Comparison of ENCODE assay signal across 8 mouse cellular contexts in genomic region chr13:113734134-113734794, GRCm38 (mm10).
DNase-seq lines count a peak whose midpoint lies in the region; ATAC-seq lines count a peak whose summit lies in the region.

No protein-coding gene starts in this region.

- H3K4me2 ChIP-seq in heart, embryonic 15.5 days, result no peak overlapping the region
- no peak overlapping the region for H3K4me2 ChIP-seq in hindbrain, embryonic 11.5 days (replicated peaks; ENCODE audit: low read depth, low read length)
- no peak overlapping the region for H3K4me2 ChIP-seq in limb, embryonic 15.5 days

- H3K4me1 ChIP-seq in heart, embryonic 15.5 days (replicated peaks), result no peaks in the 10 kb centered on the region; the same call in 1 of the 2 replicates
- H3K4me1 ChIP-seq in hindbrain, embryonic 11.5 days (replicated peaks; ENCODE audit: control insufficient read depth, insufficient read depth, low read length), result no peaks in the 10 kb centered on the region; the same call in 1 of the 2 replicates
- H3K4me1 ChIP-seq in limb, embryonic 15.5 days, result peaks cover 6% of the 10 kb centered on the region

- no peak overlapping the region for H3K4me3 ChIP-seq in heart, embryonic 15.5 days
- no peak overlapping the region for H3K4me3 ChIP-seq in hindbrain, embryonic 11.5 days (ENCODE audit: low read depth, low read length)
- no peak overlapping the region for H3K4me3 ChIP-seq in limb, embryonic 15.5 days

- peak overlapping the region; percentile 15 for H3K27ac ChIP-seq in heart, embryonic 15.5 days
- H3K27ac ChIP-seq in hindbrain, embryonic 11.5 days (ENCODE audit: low read depth, low read length), result peak overlapping the region; percentile 67
- H3K27ac ChIP-seq in limb, embryonic 15.5 days, result 0 out of 2 replicates have a peak overlapping the region, but pooled peaks have one; percentile 22

- no peaks in the 10 kb centered on the region for H3K36me3 ChIP-seq in heart, embryonic 15.5 days
- H3K36me3 ChIP-seq in hindbrain, embryonic 11.5 days (ENCODE audit: control insufficient read depth, insufficient read depth, low read length), result no peaks in the 10 kb centered on the region
- H3K36me3 ChIP-seq in limb, embryonic 15.5 days, result no peaks in the 10 kb centered on the region

- H3K9ac ChIP-seq in heart, embryonic 15.5 days, result no peak overlapping the region
- H3K9ac ChIP-seq in hindbrain, embryonic 11.5 days (ENCODE audit: low read depth, low read length), result no peak overlapping the region
- no peak overlapping the region for H3K9ac ChIP-seq in limb, embryonic 15.5 days

- no peak for ATAC-seq in heart, embryonic 15.5 days (replicated peaks; ENCODE audit: insufficient number of reproducible peaks, insufficient read depth, low FRiP score, low read depth)
- peak; percentile 95 for ATAC-seq in hindbrain, embryonic 11.5 days (ENCODE audit: low FRiP score)
- no peak for ATAC-seq in limb, embryonic 15.5 days (ENCODE audit: insufficient number of reproducible peaks, low FRiP score, low TSS enrichment, low read depth)
- no peak for ATAC-seq in monocyte, adult 5-6 weeks (replicated peaks; ENCODE audit: insufficient number of reproducible peaks, low FRiP score, low TSS enrichment, poor library complexity, severe bottlenecking)

- H3K9me3 ChIP-seq in heart, embryonic 15.5 days (replicated peaks), result no peaks in the 10 kb centered on the region
- H3K9me3 ChIP-seq in hindbrain, embryonic 11.5 days (ENCODE audit: control insufficient read depth, low read length), result no peaks in the 10 kb centered on the region
- H3K9me3 ChIP-seq in limb, embryonic 15.5 days, result no peaks in the 10 kb centered on the region

- no peak for DNase-seq in heart, adult 11 months
- peak; percentile 85 for DNase-seq in brain, embryonic 18.5 days (ENCODE audit: low read depth, low spot score)
- DNase-seq in hindbrain, embryonic 11.5 days (ENCODE audit: low spot score), result peak; percentile 75
- DNase-seq in gastrocnemius, postnatal 10 days, result no peak
- no peak for DNase-seq in B cell, adult 2 months

- H3K27me3 ChIP-seq in heart, embryonic 15.5 days, result no peaks in the 10 kb centered on the region
- H3K27me3 ChIP-seq in hindbrain, embryonic 11.5 days (ENCODE audit: control insufficient read depth, insufficient read depth, low read length), result no peaks in the 10 kb centered on the region
- no peaks in the 10 kb centered on the region for H3K27me3 ChIP-seq in limb, embryonic 15.5 days

- 32% methylated on average over 5 of the region's 5 CpGs for WGBS in heart, embryonic 15.5 days
- 23% methylated on average over 5 of the region's 5 CpGs for WGBS in hindbrain, embryonic 11.5 days
- 29% methylated on average over 5 of the region's 5 CpGs for WGBS in limb, embryonic 15.5 days

Comparison
In these comparisons a context has a peak if more than half of its experiments do, and no peak if none do; other contexts are left out.
1. H3K27ac ChIP-seq: peak in every context shown above with its lines; median percentile 67 in hindbrain, embryonic 11.5 days; 22 in limb, embryonic 15.5 days; 15 in heart, embryonic 15.5 days.
2. DNase-seq: peak in brain, embryonic 18.5 days (single experiment) and hindbrain, embryonic 11.5 days (single experiment); none in heart, adult 11 months (single experiment), gastrocnemius, postnatal 10 days (single experiment) and B cell, adult 2 months (0 of 2).